Mouse (Mus musculus): ENCODE results near the gene Maob.

Gene Maob

GRCm38 (mm10) chrX:16817261-16817769 lies at the start of gene Maob:
TSS of gene Maob (minus strand) at chrX:16817366.
- no peak for DNase-seq (ENCODE audit: low spot score in 2 of 2)

DNA sequence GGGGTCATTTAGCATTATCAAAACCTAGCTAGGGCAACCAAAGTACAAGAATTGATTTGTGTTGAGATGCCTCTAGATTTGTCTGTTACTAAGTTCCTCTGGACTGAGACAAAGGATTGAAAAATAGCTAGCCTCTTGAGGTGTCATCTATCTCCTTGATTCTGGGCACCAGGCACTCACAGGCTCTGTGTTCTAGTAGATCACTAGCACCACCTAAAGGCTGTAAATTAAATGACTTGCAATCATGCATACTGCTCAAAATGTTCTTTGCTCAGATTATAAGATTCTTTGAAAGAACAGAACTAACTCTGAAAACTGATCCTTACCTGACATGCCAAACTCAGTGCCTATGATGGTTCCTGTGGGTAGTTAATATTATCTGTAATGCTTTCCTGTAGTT lies 43.1 kb upstream of the Maob start:
- no peak for DNase-seq (ENCODE audit: low spot score in 2 of 2)

DNA sequence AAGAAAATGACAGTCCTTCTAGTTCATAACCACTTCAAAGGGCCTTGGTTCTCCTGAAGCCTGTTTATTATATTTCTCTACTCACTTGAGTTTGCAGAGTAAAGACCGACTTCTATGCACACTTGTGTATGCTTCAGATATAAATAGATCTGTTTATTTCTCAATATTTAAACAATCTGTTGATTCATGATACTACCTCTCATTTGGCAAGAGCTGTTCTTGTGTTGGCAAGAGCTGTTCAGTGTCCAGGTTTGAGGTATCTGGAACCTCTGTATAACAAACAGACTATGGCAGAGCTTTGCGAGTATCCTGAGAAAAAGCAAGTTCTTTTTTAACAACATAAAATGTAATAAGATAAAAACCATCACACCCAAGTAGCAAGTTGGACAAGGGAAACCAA lies 28.9 kb upstream of the Maob start:
- DNase-seq (ENCODE audit: low spot score in 2 of 2), result no peak

- DNase-seq (ENCODE audit: low spot score in 2 of 2), result no peak
Measured at GRCm38 (mm10) chrX:16841443-16841842, 24.3 kb upstream of the Maob start.

GRCm38 (mm10) chrX:16837293-16837692 lies 20.1 kb upstream of the Maob start:
- no peak for DNase-seq (ENCODE audit: low spot score in 2 of 2)

GRCm38 (mm10) chrX:16836488-16837082 lies 19.4 kb upstream of the Maob start:
- DNase-seq (ENCODE audit: low spot score in 2 of 2), result no peak

GRCm38 (mm10) chrX:16826028-16826427 lies 8.9 kb upstream of the Maob start:
- DNase-seq (ENCODE audit: low spot score in 2 of 2), result no peak

GRCm38 (mm10) chrX:16815965-16816364 lies 1.2 kb downstream of the Maob start:
- no peak for DNase-seq (ENCODE audit: low spot score in 2 of 2)

DNA sequence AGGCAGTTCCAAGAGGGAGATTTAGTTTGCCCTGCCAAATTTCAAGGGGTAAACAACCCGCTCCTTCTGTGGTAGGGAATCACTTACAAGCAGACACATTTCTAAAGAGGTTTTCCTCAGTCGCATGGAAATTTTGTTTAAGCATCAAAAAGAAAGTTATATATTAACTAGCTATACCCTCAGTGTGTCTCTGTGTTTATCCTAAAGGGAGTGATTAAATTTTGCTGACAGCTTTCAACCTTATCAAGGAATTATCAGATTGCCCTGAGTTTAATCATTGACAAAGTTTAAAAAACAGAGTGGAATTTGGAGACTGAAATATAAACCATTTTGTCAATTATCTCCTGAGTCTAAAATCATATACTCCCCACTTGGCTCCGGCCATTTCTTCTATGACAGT lies 5.1 kb downstream of the Maob start:
- no peak for DNase-seq (ENCODE audit: low spot score in 2 of 2)

DNA sequence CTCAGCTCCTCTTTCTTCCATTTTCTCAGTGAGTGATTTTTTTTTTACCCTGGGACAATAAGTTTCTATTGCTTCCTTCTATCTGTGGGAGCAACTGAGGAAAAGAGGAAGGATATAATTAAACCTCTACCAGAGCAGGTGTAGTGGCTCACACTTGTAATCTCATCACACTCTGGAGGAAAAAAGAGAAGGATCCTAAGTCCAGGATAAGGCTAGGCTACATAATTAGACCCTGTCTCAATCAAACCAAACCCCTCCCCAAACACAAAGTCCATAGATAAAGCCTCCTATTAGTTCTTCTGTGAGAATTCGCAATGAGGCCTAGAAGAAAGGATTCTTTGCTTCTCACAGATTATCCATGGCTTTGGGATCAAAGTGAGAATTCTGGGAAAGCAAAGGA lies 49.7 kb downstream of the Maob start:
- no peak for DNase-seq (ENCODE audit: low spot score in 2 of 2)

GRCm38 (mm10) chrX:16766156-16766555 lies 51.0 kb downstream of the Maob start:
- DNase-seq (ENCODE audit: low spot score in 2 of 2), result no peak

DNA sequence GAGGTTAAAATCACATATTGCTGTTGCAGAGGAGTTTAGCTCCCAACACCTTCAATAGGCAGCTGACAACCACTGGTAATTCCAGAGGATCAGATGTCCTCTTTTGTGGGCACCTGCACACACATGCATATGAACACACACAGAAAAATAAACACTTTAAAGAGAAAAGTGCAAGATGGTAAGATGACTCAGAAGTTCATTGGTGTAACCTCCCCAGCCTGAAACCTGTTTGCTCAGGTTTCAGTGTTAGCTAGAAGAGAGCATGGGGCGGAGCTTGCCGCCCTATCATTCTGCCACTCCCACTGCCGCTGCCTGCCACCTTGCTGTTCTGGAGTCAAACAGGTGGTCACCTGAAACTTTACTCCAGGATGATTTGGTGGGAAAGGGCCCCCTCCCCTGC lies 55.7 kb downstream of the Maob start:
- no peak for DNase-seq (ENCODE audit: low spot score in 2 of 2)

DNA sequence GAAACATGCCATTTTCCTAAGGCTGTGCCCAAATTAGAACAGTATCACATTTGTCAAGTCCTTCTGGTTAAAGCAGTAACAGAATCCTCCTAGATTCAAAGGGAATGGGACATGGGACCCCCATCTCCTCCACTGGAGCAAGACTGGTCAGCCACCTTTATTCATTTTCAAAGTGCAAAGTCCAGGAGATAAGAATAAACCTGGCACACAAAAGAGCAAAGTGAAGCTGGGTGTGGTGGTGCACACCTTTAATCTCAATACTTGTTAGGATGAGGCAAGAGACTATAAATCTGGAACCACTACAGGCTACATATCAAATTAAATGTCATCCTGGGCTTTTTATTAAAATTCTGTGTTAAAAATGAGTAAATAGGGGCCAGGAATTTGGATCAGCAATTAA lies 62.4 kb downstream of the Maob start:
- no peak for DNase-seq (ENCODE audit: low spot score in 2 of 2)

- DNase-seq (ENCODE audit: low spot score in 2 of 2), result no peak
Measured at GRCm38 (mm10) chrX:16748932-16749331, 68.2 kb downstream of the Maob start.

DNA sequence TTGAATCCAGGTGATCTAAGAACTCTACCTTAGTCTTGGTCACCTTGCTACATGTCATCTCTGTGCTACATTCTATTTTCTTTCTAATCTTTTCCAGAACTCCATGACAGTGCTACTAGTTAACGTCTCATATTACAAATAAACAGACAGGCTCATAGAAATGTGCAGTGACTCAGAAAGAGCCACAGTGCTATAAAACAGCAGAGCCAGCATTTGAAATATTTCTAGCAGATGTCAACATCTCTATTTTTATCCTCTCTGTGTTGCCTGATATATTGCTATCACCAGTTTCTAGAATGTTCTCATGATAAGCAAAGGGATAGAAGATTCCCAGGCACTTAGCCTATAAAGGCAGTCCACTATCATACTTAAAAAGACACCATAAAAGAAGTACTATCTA lies 103.1 kb downstream of the Maob start:
- DNase-seq (ENCODE audit: low spot score in 2 of 2), result no peak

DNA sequence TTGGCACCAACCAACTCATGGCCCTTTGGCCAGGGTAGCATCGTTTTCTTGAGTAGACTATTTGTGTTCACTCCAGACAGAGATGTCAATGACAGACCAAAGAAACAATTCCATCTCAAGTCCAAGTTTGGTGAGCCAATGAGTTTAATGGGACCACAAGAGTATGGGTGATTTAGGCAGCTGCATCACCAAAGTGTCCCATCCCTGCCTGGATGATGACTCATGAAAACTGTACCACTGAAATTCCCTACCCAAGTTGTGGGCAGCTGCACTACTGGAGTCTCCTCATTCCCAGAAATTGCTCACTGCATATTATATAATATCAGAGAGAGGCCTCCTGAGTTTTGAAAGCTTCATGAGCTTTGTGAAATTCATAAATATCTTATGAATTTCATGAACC lies 111.1 kb downstream of the Maob start:
- DNase-seq (ENCODE audit: low spot score in 2 of 2), result no peak
